Mouse (Mus musculus): ENCODE data around the gene Tent5c. TPM values are rescaled to one million over a fixed set of nuclear protein-coding genes. Genes with fewer than 3 reads are reported as not detected.

Tent5c gene
- total and polyA plus RNA-seq, 3 experiments = 2.0 to 3.6 TPM; not detected in 1

DNA sequence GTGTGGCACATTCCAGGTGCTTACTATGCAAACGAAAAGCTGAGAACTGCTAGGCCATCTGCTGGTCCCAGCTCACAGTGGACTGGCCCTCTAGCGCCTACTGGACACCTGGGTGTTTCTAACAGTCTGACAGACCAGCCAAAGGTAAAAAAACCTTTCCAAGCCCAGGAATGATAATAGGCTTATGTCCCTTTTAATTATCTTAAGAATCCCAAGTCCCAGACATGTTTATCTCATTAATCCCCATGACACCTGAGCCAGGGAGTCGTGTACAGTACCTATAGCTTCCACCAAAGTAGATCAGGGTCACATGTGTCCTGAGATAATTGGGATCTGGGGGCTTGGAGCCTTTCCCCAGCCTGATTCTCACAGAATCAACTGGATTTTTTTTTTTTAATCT is 7.0 kb upstream of the Tent5c start:
- Histone ChIP-seq H3K9me3 (replicated peaks; ENCODE audit: insufficient read depth, low read length) (no peaks in the 10 kb centered on the region), H3K27me3 (ENCODE audit: control insufficient read depth in 1 of 2, insufficient read depth in 2 of 2, low read length in 2 of 2) (no peaks in the 10 kb centered on the region; a peak in 1 of 4 replicates), H3K36me3 (ENCODE audit: control insufficient read depth in 1 of 2, insufficient read depth in 2 of 2, low read length in 2 of 2) (no peaks in the 10 kb centered on the region), H3K79me2 (ENCODE audit: control insufficient read depth, insufficient read depth, low read length, poor library complexity) (no peaks in the 10 kb centered on the region), H3K9ac (ENCODE audit: control insufficient read depth, low read depth, low read length, poor library complexity, severe bottlenecking) (no peak overlapping the region), H3K4me1 (ENCODE audit: control insufficient read depth in 1 of 2, insufficient read depth in 2 of 2, low read length in 2 of 2) (no peaks in the 10 kb centered on the region), H3K27ac (ENCODE audit: control insufficient read depth, low read depth, low read length) (no peak overlapping the region), H3K4me3 (ENCODE audit: control insufficient read depth in 1 of 2, insufficient read depth in 1 of 2, low read depth in 2 of 2, low read length in 2 of 2) (no peak overlapping the region)
- TF ChIP-seq EP300 (IDR thresholded peaks at IDR 0.05; ENCODE audit: low read depth in 1 of 2, low read length in 2 of 2) (no peak), RAD21 (IDR thresholded peaks at IDR 0.05; ENCODE audit: low read depth, low read length) (no peak), ELF1 (IDR thresholded peaks at IDR 0.05; ENCODE audit: low read depth, low read length) (no peak), USF2 (IDR thresholded peaks at IDR 0.05; ENCODE audit: borderline replicate concordance in 1 of 2, insufficient read depth in 1 of 2, low read depth in 1 of 2, low read length in 2 of 2) (no peak), POLR2AphosphoS5 (IDR thresholded peaks at IDR 0.05; ENCODE audit: borderline replicate concordance, low read depth, low read length) (no peak), MYB (IDR thresholded peaks at IDR 0.05; ENCODE audit: low read depth, low read length) (no peak), TBP (IDR thresholded peaks at IDR 0.05; ENCODE audit: low read depth, low read length) (no peak), MAX (IDR thresholded peaks at IDR 0.05; ENCODE audit: low read length) (no peak), GATA1 (IDR thresholded peaks at IDR 0.05; ENCODE audit: low read depth, low read length) (no peak), ZMIZ1 (IDR thresholded peaks at IDR 0.05; ENCODE audit: low read depth, low read length) (no peak), TAL1 (IDR thresholded peaks at IDR 0.05; ENCODE audit: low read length) (no peak), SMC3 (IDR thresholded peaks at IDR 0.05; ENCODE audit: low read depth, low read length) (no peak)
- DNase-seq (ENCODE audit: low read depth, low spot score) = no peak

DNA sequence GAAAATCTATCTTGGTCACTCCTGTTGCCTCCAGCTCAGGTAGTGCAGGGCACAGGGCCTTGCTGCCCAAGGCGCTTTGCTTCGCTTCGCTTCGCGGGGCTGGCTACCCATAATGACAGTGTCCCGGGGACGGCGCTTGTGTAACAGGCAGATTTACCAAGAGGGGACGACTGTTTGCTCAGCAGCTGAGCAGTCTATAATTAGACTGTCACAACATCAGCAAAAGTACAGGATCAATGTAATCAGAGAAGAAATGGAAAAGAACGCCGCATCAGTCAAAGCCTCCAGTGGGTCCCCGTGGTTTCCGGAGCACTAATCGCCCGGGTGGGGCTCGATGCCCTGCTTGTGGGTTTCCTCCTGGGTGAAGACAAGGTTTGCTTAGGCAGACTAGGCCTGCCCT is 6.3 kb upstream of the Tent5c start:
- H3K36me3 ChIP-seq (ENCODE audit: control insufficient read depth in 1 of 2, insufficient read depth in 2 of 2, low read length in 2 of 2) = no peaks in the 10 kb centered on the region
- H3K27me3 ChIP-seq (ENCODE audit: control insufficient read depth in 1 of 2, insufficient read depth in 2 of 2, low read length in 2 of 2) = no peaks in the 10 kb centered on the region; a peak in 1 of 4 replicates
- no peaks in the 10 kb centered on the region for H3K79me2 ChIP-seq (ENCODE audit: control insufficient read depth, insufficient read depth, low read length, poor library complexity)
- H3K27ac ChIP-seq (ENCODE audit: control insufficient read depth, low read depth, low read length) = no peak overlapping the region
- no peaks in the 10 kb centered on the region for H3K9me3 ChIP-seq (replicated peaks; ENCODE audit: insufficient read depth, low read length)
- no peak for DNase-seq (ENCODE audit: low read depth, low spot score)
- TF ChIP-seq MAFK (IDR thresholded peaks at IDR 0.05; ENCODE audit: borderline replicate concordance, low read depth, low read length) (no peak), EP300 (IDR thresholded peaks at IDR 0.05; ENCODE audit: low read depth in 1 of 2, low read length in 2 of 2) (no peak), NELFE (IDR thresholded peaks at IDR 0.05; ENCODE audit: low read depth, low read length) (no peak), NRF1 (IDR thresholded peaks at IDR 0.05; ENCODE audit: insufficient read depth, low read depth, low read length, poor library complexity, severe bottlenecking) (no peak), KAT2A (conservative IDR thresholded peaks at IDR 0.05; ENCODE audit: low read depth, low read length) (no peak), POLR2AphosphoS5 (IDR thresholded peaks at IDR 0.05; ENCODE audit: borderline replicate concordance, low read depth, low read length) (no peak), TBP (IDR thresholded peaks at IDR 0.05; ENCODE audit: low read depth, low read length) (no peak), MYC (IDR thresholded peaks at IDR 0.05; ENCODE audit: low read depth, low read length) (no peak), GATA1 (IDR thresholded peaks at IDR 0.05; ENCODE audit: low read depth, low read length) (no peak), ZKSCAN1 (IDR thresholded peaks at IDR 0.05; ENCODE audit: low read depth, low read length) (no peak), TAL1 (IDR thresholded peaks at IDR 0.05; ENCODE audit: low read length) (no peak), ELF1 (IDR thresholded peaks at IDR 0.05; ENCODE audit: low read depth, low read length) (no peak), GABPA (IDR thresholded peaks at IDR 0.05; ENCODE audit: low read depth, low read length) (no peak)
- no peak overlapping the region for H3K9ac ChIP-seq (ENCODE audit: control insufficient read depth, low read depth, low read length, poor library complexity, severe bottlenecking)
- no peaks in the 10 kb centered on the region for H3K4me1 ChIP-seq (ENCODE audit: control insufficient read depth in 1 of 2, insufficient read depth in 2 of 2, low read length in 2 of 2)
- no peak overlapping the region for H3K4me3 ChIP-seq (ENCODE audit: control insufficient read depth in 1 of 2, insufficient read depth in 1 of 2, low read depth in 2 of 2, low read length in 2 of 2)

Data from MEL (cell line).